Mouse (Mus musculus): ENCODE measurements around the gene Anapc11. TPM values are rescaled to one million over a fixed set of nuclear protein-coding genes. Genes with fewer than 3 reads are reported as not detected.

Gene Anapc11
- 121 and 126 TPM in 2 replicates for polyA plus RNA-seq (2015; fragmentation: Nextera tagmentation; extraction: Ambion mirVana)

GRCm38 (mm10) chr11:120598283-120598989 is at the start of gene Anapc11, which contains the start of gene Alyref:
Gene Anapc11 (plus strand): TSS chr11:120598421.
Gene Alyref (minus strand): TSS chr11:120598365.
- Histone ChIP-seq H3K4me3 (ENCODE audit: low read depth, low read length) (peak within 1 kb of the TSS; percentile 91), H3K9ac (ENCODE audit: low read length) (peak within 1 kb of the TSS; percentile 96), H3K9me3 (ENCODE audit: control insufficient read depth, low read length) (no peaks in the 10 kb centered on the region), H3K4me1 (replicated peaks; ENCODE audit: control insufficient read depth, insufficient read depth) (no peaks in the 10 kb centered on the region), H3K4me2 (replicated peaks; ENCODE audit: low read depth) (peak within 1 kb of the TSS; percentile 91), H3K27ac (replicated peaks) (peak within 1 kb of the TSS; percentile 94), H3K36me3 (ENCODE audit: control insufficient read depth, insufficient read depth, low read length) (peaks cover 26% of the 10 kb centered on the region), H3K27me3 (ENCODE audit: control insufficient read depth, insufficient read depth, low read length) (no peaks in the 10 kb centered on the region)
- whole genome bisulfite sequencing: under 1% methylated on average over 84 of the region's 88 CpGs
- TF ChIP-seq CTCF (IDR thresholded peaks at IDR 0.05; ENCODE audit: low read depth) (no peak; the same call in 1 of the 2 replicates), EP300 (optimal IDR thresholded peaks at IDR 0.05) (peak; percentile 67)
- ATAC-seq (ENCODE audit: low FRiP score, low TSS enrichment) (peak; percentile 98), DNase-seq (ENCODE audit: low spot score) (peak; percentile 97)

- ATAC-seq (ENCODE audit: low FRiP score, low TSS enrichment) (no peak), DNase-seq (ENCODE audit: low spot score) (no peak)
- peaks cover 8% of the 10 kb centered on the region for H3K36me3 ChIP-seq (ENCODE audit: control insufficient read depth, insufficient read depth, low read length)
- peak overlapping the region; percentile 98 for H3K27ac ChIP-seq (replicated peaks)
- peaks cover 5% of the 10 kb centered on the region; the same call in 1 of the 2 replicates for H3K4me1 ChIP-seq (replicated peaks; ENCODE audit: control insufficient read depth, insufficient read depth)
- no peaks in the 10 kb centered on the region for H3K9me3 ChIP-seq (ENCODE audit: control insufficient read depth, low read length)
- WGBS: 4% methylated on average over 7 of the region's 7 CpGs
- no peak for TF ChIP-seq EP300 (optimal IDR thresholded peaks at IDR 0.05)
- TF ChIP-seq CTCF (IDR thresholded peaks at IDR 0.05; ENCODE audit: low read depth): no peak
- H3K27me3 ChIP-seq (ENCODE audit: control insufficient read depth, insufficient read depth, low read length): no peaks in the 10 kb centered on the region
- peak overlapping the region; percentile 95 for H3K9ac ChIP-seq (ENCODE audit: low read length)
- H3K4me2 ChIP-seq (replicated peaks; ENCODE audit: low read depth): peak overlapping the region; percentile 72
- H3K4me3 ChIP-seq (ENCODE audit: low read depth, low read length): peak overlapping the region; percentile 88
Observed at GRCm38 (mm10) chr11:120548786-120549167, 49.4 kb upstream of the Anapc11 start.

- Histone ChIP-seq H3K4me2 (replicated peaks; ENCODE audit: low read depth) (peak within 1 kb of the TSS; percentile 72), H3K36me3 (ENCODE audit: control insufficient read depth, insufficient read depth, low read length) (peaks cover 2% of the 10 kb centered on the region), H3K27me3 (ENCODE audit: control insufficient read depth, insufficient read depth, low read length) (no peaks in the 10 kb centered on the region), H3K4me3 (ENCODE audit: low read depth, low read length) (peak within 1 kb of the TSS; percentile 88), H3K9ac (ENCODE audit: low read length) (peak within 1 kb of the TSS; percentile 95), H3K9me3 (ENCODE audit: control insufficient read depth, low read length) (no peaks in the 10 kb centered on the region), H3K4me1 (replicated peaks; ENCODE audit: control insufficient read depth, insufficient read depth) (peaks cover 5% of the 10 kb centered on the region; the same call in 1 of the 2 replicates), H3K27ac (replicated peaks) (peak within 1 kb of the TSS; percentile 98)
- peak; percentile 94 for DNase-seq (ENCODE audit: low spot score)
- WGBS: under 1% methylated on average over 57 of the region's 87 CpGs
- ATAC-seq (ENCODE audit: low FRiP score, low TSS enrichment): peak; percentile 85
- TF ChIP-seq EP300 (optimal IDR thresholded peaks at IDR 0.05) (no peak), CTCF (IDR thresholded peaks at IDR 0.05; ENCODE audit: low read depth) (no peak)
Observed at GRCm38 (mm10) chr11:120549168-120549945, 48.9 kb upstream of the Anapc11 start, which contains the start of gene Mcrip1. Gene Mcrip1 (minus strand): TSS chr11:120549727.

- Histone ChIP-seq H3K36me3 (ENCODE audit: control insufficient read depth, insufficient read depth, low read length) (no peaks in the 10 kb centered on the region), H3K9me3 (ENCODE audit: control insufficient read depth, low read length) (no peaks in the 10 kb centered on the region), H3K4me2 (replicated peaks; ENCODE audit: low read depth) (peak overlapping the region; percentile 72), H3K4me1 (replicated peaks; ENCODE audit: control insufficient read depth, insufficient read depth) (peaks cover 5% of the 10 kb centered on the region; the same call in 1 of the 2 replicates), H3K27me3 (ENCODE audit: control insufficient read depth, insufficient read depth, low read length) (no peaks in the 10 kb centered on the region), H3K4me3 (ENCODE audit: low read depth, low read length) (peak overlapping the region; percentile 88), H3K27ac (replicated peaks) (peak overlapping the region; percentile 98), H3K9ac (ENCODE audit: low read length) (peak overlapping the region; percentile 95)
- no peak for TF ChIP-seq EP300 (optimal IDR thresholded peaks at IDR 0.05)
- no peak for TF ChIP-seq CTCF (IDR thresholded peaks at IDR 0.05; ENCODE audit: low read depth)
- ATAC-seq (ENCODE audit: low FRiP score, low TSS enrichment) (no peak), DNase-seq (ENCODE audit: low spot score) (no peak)
- 60% methylated on average over 11 of the region's 11 CpGs for WGBS
Observed at GRCm38 (mm10) chr11:120549986-120550809, 48.0 kb upstream of the Anapc11 start.

GRCm38 (mm10) chr11:120550810-120551440 is 47.3 kb upstream of the Anapc11 start, which contains the start of gene Ppp1r27:
Gene Ppp1r27 (minus strand): TSS chr11:120551132.
- no peak for DNase-seq (ENCODE audit: low spot score)
- peak within 1 kb of the TSS; percentile 72 for H3K4me2 ChIP-seq (replicated peaks; ENCODE audit: low read depth)
- ATAC-seq (ENCODE audit: low FRiP score, low TSS enrichment): no peak
- H3K27me3 ChIP-seq (ENCODE audit: control insufficient read depth, insufficient read depth, low read length): no peaks in the 10 kb centered on the region
- peaks cover 5% of the 10 kb centered on the region; the same call in 1 of the 2 replicates for H3K4me1 ChIP-seq (replicated peaks; ENCODE audit: control insufficient read depth, insufficient read depth)
- TF ChIP-seq CTCF (IDR thresholded peaks at IDR 0.05; ENCODE audit: low read depth) (no peak), EP300 (optimal IDR thresholded peaks at IDR 0.05) (no peak)
- H3K9ac ChIP-seq (ENCODE audit: low read length): peak within 1 kb of the TSS; percentile 95
- peak within 1 kb of the TSS; percentile 88 for H3K4me3 ChIP-seq (ENCODE audit: low read depth, low read length)
- H3K9me3 ChIP-seq (ENCODE audit: control insufficient read depth, low read length): no peaks in the 10 kb centered on the region
- WGBS: 93% methylated on average over 28 of the region's 28 CpGs
- H3K27ac ChIP-seq (replicated peaks): peak within 1 kb of the TSS; percentile 98; the same call in 1 of the 2 replicates
- H3K36me3 ChIP-seq (ENCODE audit: control insufficient read depth, insufficient read depth, low read length): no peaks in the 10 kb centered on the region
